ENCODE assay signal across 26 mouse cellular contexts in genomic region chr19:14679776-14680175, GRCm38 (mm10).
DNase-seq lines count a peak whose midpoint lies in the region; ATAC-seq lines count a peak whose summit lies in the region.
"Had no signal": no experiment of that assay in that cellular context is flagged by ENCODE, and none has a peak within 500 bp of the region (broad histone marks: within the 10 kb centered on the region; RNA-seq: fewer than 3 reads in every experiment).

No protein-coding gene starts in this region.

- H3K36me3 ChIP-seq in midbrain, embryonic 11.5 days (ENCODE audit: control insufficient read depth, insufficient read depth, low read length): no peaks in the 10 kb centered on the region
- no peaks in the 10 kb centered on the region for H3K36me3 ChIP-seq in midbrain, embryonic 16.5 days (ENCODE audit: control insufficient read depth, insufficient read depth, low read length)
- no peaks in the 10 kb centered on the region for H3K36me3 ChIP-seq in neural tube, embryonic 15.5 days
- H3K36me3 ChIP-seq: embryonic facial prominence, embryonic 10.5 days; embryonic facial prominence, embryonic 12.5 days; forebrain, embryonic 15.5 days; G1E had no signal

- H3K4me2 ChIP-seq in midbrain, embryonic 11.5 days: no peak overlapping the region
- H3K4me2 ChIP-seq in midbrain, embryonic 16.5 days (ENCODE audit: low read length): no peak overlapping the region
- no peak overlapping the region for H3K4me2 ChIP-seq in neural tube, embryonic 15.5 days
- H3K4me2 ChIP-seq: embryonic facial prominence, embryonic 12.5 days; forebrain, embryonic 13.5 days; forebrain, embryonic 15.5 days had no signal

- intact Hi-C loops in left cerebral cortex, postnatal 36 days (cut with DNase I): no loop called here

- H3K4me1 ChIP-seq in midbrain, embryonic 11.5 days (ENCODE audit: control insufficient read depth, insufficient read depth, low read length): peaks cover 4% of the 10 kb centered on the region; the same call in 1 of the 2 replicates
- no peaks in the 10 kb centered on the region for H3K4me1 ChIP-seq in midbrain, embryonic 16.5 days (ENCODE audit: control insufficient read depth, insufficient read depth, low read length)
- no peaks in the 10 kb centered on the region for H3K4me1 ChIP-seq in neural tube, embryonic 15.5 days
- H3K4me1 ChIP-seq: embryonic facial prominence, embryonic 12.5 days; forebrain, embryonic 13.5 days had no signal

- H3K27ac ChIP-seq in midbrain, embryonic 11.5 days (ENCODE audit: low read depth, low read length): no peak overlapping the region
- H3K27ac ChIP-seq in midbrain, embryonic 16.5 days (ENCODE audit: low read length): no peak overlapping the region
- no peak overlapping the region for H3K27ac ChIP-seq in neural tube, embryonic 15.5 days (replicated peaks)
- H3K27ac ChIP-seq: embryonic facial prominence, embryonic 10.5 days; embryonic facial prominence, embryonic 12.5 days; forebrain, embryonic 13.5 days; forebrain, embryonic 15.5 days had no signal

- WGBS in midbrain, embryonic 11.5 days: 81% methylated on average over 2 of the region's 2 CpGs
- 92% methylated on average over 1 of the region's 2 CpGs for WGBS in midbrain, embryonic 16.5 days
- 89% methylated on average over 2 of the region's 2 CpGs for WGBS in neural tube, embryonic 15.5 days

- no peak overlapping the region for H3K9ac ChIP-seq in midbrain, embryonic 11.5 days (ENCODE audit: low read length)
- H3K9ac ChIP-seq in midbrain, embryonic 16.5 days (ENCODE audit: low read depth, low read length): no peak overlapping the region
- H3K9ac ChIP-seq in neural tube, embryonic 15.5 days (replicated peaks): no peak overlapping the region
- H3K9ac ChIP-seq: embryonic facial prominence, embryonic 12.5 days; forebrain, embryonic 13.5 days; forebrain, embryonic 15.5 days; forebrain, postnatal 0 days had no signal

- ATAC-seq in midbrain, embryonic 11.5 days (ENCODE audit: low FRiP score): no peak
- no peak for ATAC-seq in midbrain, embryonic 16.5 days
- no peak for ATAC-seq in neural tube, embryonic 15.5 days (ENCODE audit: low FRiP score)
- ATAC-seq in inflammation-experienced regulatory T-cells, adult 6 months: no peak
- ATAC-seq: activated CD4-positive, CD25-positive, alpha-beta regulatory T cell, adult 4 months; CD4-positive, CD25-positive, alpha-beta regulatory T cell, adult 4 months; forebrain, embryonic 13.5 days; forebrain, embryonic 15.5 days; forebrain, postnatal 0 days; Patski had no signal

- peaks cover 12% of the 10 kb centered on the region; the same call in 1 of the 2 replicates for H3K27me3 ChIP-seq in midbrain, embryonic 11.5 days (ENCODE audit: control insufficient read depth, insufficient read depth, low read length)
- H3K27me3 ChIP-seq in midbrain, embryonic 16.5 days (ENCODE audit: control insufficient read depth, insufficient read depth, low read depth, low read length): no peaks in the 10 kb centered on the region
- H3K27me3 ChIP-seq in neural tube, embryonic 15.5 days (replicated peaks): no peaks in the 10 kb centered on the region
- H3K27me3 ChIP-seq: CH12.LX; embryonic facial prominence, embryonic 12.5 days had no signal

- H3K9me3 ChIP-seq in midbrain, embryonic 11.5 days (ENCODE audit: control insufficient read depth, low read length): no peaks in the 10 kb centered on the region
- no peaks in the 10 kb centered on the region for H3K9me3 ChIP-seq in midbrain, embryonic 16.5 days (replicated peaks; ENCODE audit: control insufficient read depth, low read length, poor library complexity, severe bottlenecking)
- no peaks in the 10 kb centered on the region for H3K9me3 ChIP-seq in neural tube, embryonic 15.5 days (replicated peaks)
- H3K9me3 ChIP-seq: embryonic facial prominence, embryonic 10.5 days; embryonic facial prominence, embryonic 12.5 days; forebrain, embryonic 13.5 days; forebrain, embryonic 15.5 days; G1E had no signal

- peak; percentile 19 for DNase-seq in midbrain, embryonic 11.5 days (ENCODE audit: low spot score, missing footprints)
- DNase-seq in ES-CJ7 (ENCODE audit: low read depth, low spot score) (peak; percentile 94), R1 (ENCODE audit: low read depth, low spot score) (peak; percentile 96)
- DNase-seq in left cerebral cortex, postnatal 36 days (ENCODE audit: low spot score in 2 of 2): no peak
- DNase-seq: adrenal gland, adult 8-10 months; adrenal gland, postnatal 14 days; adrenal gland, postnatal 36 days; B cell, adult 2 months; cerebellum, adult 11-12 months; cerebellum, adult 2 months; cerebellum, adult 9-10 months; cerebellum, postnatal 10 days; cerebellum, postnatal 25 days; forebrain, postnatal 0 days had no signal

- no peak overlapping the region for H3K4me3 ChIP-seq in midbrain, embryonic 11.5 days (ENCODE audit: low read depth, low read length)
- no peak overlapping the region for H3K4me3 ChIP-seq in midbrain, embryonic 16.5 days (ENCODE audit: low read depth, low read length)
- H3K4me3 ChIP-seq in neural tube, embryonic 15.5 days (replicated peaks): no peak overlapping the region
- H3K4me3 ChIP-seq: embryonic facial prominence, embryonic 10.5 days; embryonic facial prominence, embryonic 12.5 days; forebrain, embryonic 13.5 days; forebrain, embryonic 15.5 days had no signal

Comparison
In these comparisons a context has a peak if more than half of its experiments do, and no peak if none do; other contexts are left out.
1. DNase-seq: peak in midbrain, embryonic 11.5 days (single experiment), ES-CJ7 (single experiment) and R1 (single experiment); none in left cerebral cortex, postnatal 36 days (0 of 2).